Mouse (Mus musculus) testis, adult 2 months (tissue): ENCODE data around the gene Gbgt1.

Experiments used
- CTCF ChIP-seq: fragments of 200-500 bp; IDR thresholded peaks from 2 replicates; pipeline ENCODE4 v1.5.1; 2012; ENCODE audit warnings: low read depth, mild to moderate bottlenecking, inconsistent platforms, low read length, moderate library complexity; ENCODE audit not compliant: control insufficient read depth, insufficient read depth, insufficient replicate concordance
- POLR2A ChIP-seq: fragments of 200-500 bp; IDR thresholded peaks from 2 replicates; pipeline ENCODE4 v1.6.1; 2012; ENCODE audit warnings: low read depth, mild to moderate bottlenecking, inconsistent platforms, low read length, moderate library complexity; ENCODE audit not compliant: control insufficient read depth

DNA sequence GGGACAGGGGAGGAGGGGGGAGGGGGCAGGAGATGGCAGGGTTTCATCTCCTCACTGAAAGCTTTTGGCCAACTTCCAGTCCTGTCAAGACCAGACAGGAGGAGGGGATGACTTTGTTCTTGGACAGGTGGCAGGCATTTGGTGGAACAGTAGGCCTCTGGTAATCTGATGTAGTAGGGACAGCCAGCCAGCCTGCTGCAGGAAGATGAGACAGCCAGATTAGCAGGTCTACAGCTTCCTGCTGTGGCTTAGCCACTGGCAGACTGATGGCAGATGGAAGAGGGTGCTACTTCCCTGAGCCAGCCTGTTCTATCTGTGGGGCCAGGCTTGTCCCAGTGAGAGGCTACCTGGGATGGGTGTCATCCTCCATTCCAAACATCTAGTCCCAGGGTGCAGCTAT, 49.3 kb downstream of the Gbgt1 start:
- TF ChIP-seq POLR2A (no peak), CTCF (no peak)
